Mouse (Mus musculus) embryonic stem cell, embryonic (primary cell): Measurements from ENCODE around the gene Cnppd1.

Experiments
- CTCF ChIA-PET, 4 experiments: fragments of 300-600 bp in 2 of 4; fragments of 350-600 bp in 2 of 4; sonication (Branson Sonifier 250); formaldehyde crosslinking; loops; one replicate each; lab custom pipeline; 2022; ENCODE audit warnings: inconsistent platforms in 2 of 4; lab: Charles Lee
- POLR2A ChIA-PET, 4 experiments: fragments of 300-600 bp in 2 of 4; fragments of 350-600 bp in 2 of 4; sonication (Branson Sonifier 250); formaldehyde crosslinking; loops; one replicate each; lab custom pipeline; 2022; ENCODE audit warnings: antibody characterized with exemption in 4 of 4, inconsistent platforms in 1 of 4; lab: Charles Lee

Gene Cnppd1

GRCm38 (mm10) chr1:75142301-75143261 is at the start of gene Cnppd1, which contains the start of gene Retreg2:
Gene Cnppd1 (minus strand): TSS chr1:75142711.
Gene Retreg2 (plus strand): TSS chr1:75142778.
- ChIA-PET CTCF (interaction anchor here in 2 of 4 experiments (1.3 to 1.6 kb wide), 2 partner anchors 109 to 194 kb away, joined by 4 to 5 read pairs; no protein-coding TSS in a partner anchor), POLR2A (interaction anchor here in 2 of 4 experiments (0.7 to 3.2 kb wide), 17 partner anchors 17 to 175 kb away, joined by 3 to 13 read pairs (median 3); partner anchors contain the start of genes Ankzf1 (in 2 of the 2), Atg9a (in 2 of the 2), Zfand2b (in 2 of the 2) and Abcb6 (in 1 of the 2))

DNA sequence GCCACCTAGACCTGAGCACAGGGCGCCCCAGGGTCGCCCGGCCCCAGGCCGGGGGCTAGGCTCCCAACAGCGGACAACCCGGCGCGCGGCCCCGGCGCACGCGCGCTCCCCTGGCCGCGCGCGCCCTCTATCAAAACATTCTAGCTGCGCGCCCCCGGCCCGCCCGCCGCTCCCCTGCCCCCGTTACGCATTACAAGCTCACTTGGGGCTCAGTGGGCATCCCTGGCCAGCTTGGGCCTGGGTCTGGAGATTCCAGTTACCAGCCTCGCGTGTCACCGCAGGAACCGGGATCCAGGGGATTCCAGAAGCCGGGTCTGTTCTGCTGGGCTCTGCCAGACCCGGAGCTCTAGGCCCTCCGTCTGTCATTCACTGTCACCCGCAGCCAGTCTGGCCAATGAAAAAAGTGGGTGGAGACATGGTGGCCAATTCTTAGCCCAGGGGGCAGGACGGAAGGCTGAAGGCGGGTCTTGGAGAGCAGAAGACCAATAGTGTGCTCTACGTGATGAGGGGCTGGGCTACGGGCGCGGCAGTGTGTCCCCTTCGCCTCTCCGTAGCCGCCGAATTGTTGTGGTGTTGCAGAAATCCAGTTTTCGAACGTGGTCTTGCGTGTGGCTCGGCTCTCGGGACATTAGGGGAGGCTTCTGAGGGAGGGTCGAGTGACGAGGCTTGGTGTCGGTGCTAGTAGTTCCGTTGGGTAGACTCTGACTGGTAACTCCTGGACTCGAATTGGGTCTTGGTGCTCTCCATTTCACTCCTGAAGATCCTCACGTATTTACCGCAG is 49.3 kb upstream of the Cnppd1 start, which contains the start of the genes Ankzf1 and Atg9a:
TSS of gene Ankzf1 (plus strand) at position 530 of the 781 bp plus-strand sequence.
TSS of gene Atg9a (minus strand) at position 575 of the 781 bp plus-strand sequence.
- ChIA-PET CTCF (interaction anchor here (0.5 to 2.1 kb wide), 19 partner anchors 9 to 405 kb away, joined by 3 to 19 read pairs (median 3); partner anchors contain the start of genes Abcb6 (in 1 of the 4), Cryba2 (in 1 of the 4), Glb1l (in 1 of the 4) and Stk16 (in 1 of the 4)), POLR2A (interaction anchor here in 3 of 4 experiments (0.6 to 4.1 kb wide), 53 partner anchors 9 to 296 kb away, joined by 3 to 58 read pairs (median 4); partner anchors contain the start of genes Abcb6 (in 3 of the 3), Glb1l (in 3 of the 3), Stk16 (in 3 of the 3) and Tuba4a (in 3 of the 3))

GRCm38 (mm10) chr1:75191258-75191621 is 48.7 kb upstream of the Cnppd1 start:
- CTCF ChIA-PET, result interaction anchor here in 3 of 4 experiments (0.5 to 2.1 kb wide), 14 partner anchors 9 to 405 kb away, joined by 3 to 9 read pairs (median 3); partner anchors contain the start of genes Abcb6 (in 1 of the 3), Glb1l (in 1 of the 3), Stk16 (in 1 of the 3) and Tuba4a (in 1 of the 3)

GRCm38 (mm10) chr1:75190577-75190976 is 48.1 kb upstream of the Cnppd1 start:
- ChIA-PET CTCF (interaction anchor here in 1 of 4 experiments (2.1 kb wide), 1 partner anchor 63 kb away, joined by 6 read pairs; no protein-coding TSS in a partner anchor), POLR2A (interaction anchor here in 3 of 4 experiments (0.6 to 4.1 kb wide), 9 partner anchors 9 to 63 kb away, joined by 3 to 58 read pairs (median 3); partner anchors contain the start of genes Abcb6 (in 1 of the 3), Glb1l (in 1 of the 3), Stk16 (in 1 of the 3) and Tuba4a (in 1 of the 3))

More at GRCm38 (mm10) chr1:75191258-75191621, 48.7 kb upstream of the Cnppd1 start:
- POLR2A ChIA-PET, result interaction anchor here in 3 of 4 experiments (0.6 to 4.1 kb wide), 42 partner anchors 8 to 296 kb away, joined by 3 to 58 read pairs (median 6); partner anchors contain the start of genes Abcb6 (in 3 of the 3), Glb1l (in 3 of the 3), Stk16 (in 3 of the 3) and Tuba4a (in 3 of the 3)

DNA sequence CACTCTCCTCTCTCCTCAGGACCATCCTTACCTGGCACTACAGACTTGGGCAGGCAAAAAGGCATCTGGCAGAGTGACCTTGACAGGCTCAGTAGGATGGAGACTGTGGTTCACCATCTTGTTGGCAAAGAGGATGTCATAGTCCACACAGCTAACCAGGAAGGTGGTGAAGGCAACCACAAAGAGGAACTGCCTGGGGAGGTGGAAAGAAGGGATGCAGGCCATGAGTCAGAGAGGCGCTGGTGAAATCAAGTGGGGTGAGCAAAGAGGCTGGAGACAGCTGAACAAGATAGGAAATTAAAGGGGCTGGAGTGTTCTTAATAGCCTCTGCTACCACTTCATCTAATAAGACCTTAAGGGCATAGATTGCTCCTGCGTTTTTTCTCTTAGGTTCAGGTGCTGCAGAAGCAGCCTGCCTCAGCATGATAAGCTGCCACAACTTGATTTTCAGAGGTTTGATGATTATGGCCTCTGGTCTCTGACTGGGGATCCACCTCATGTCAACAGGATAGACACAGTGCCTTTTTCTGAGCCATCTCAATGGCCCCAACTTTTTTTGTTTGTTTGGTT is 45.5 kb upstream of the Cnppd1 start:
- ChIA-PET CTCF (no interaction called here), POLR2A (no interaction called here)

- CTCF ChIA-PET, result no interaction called here
- POLR2A ChIA-PET, result interaction anchor here in 3 of 4 experiments (0.8 to 2.6 kb wide), 7 partner anchors 17 to 379 kb away, joined by 3 to 7 read pairs (median 4); partner anchors contain the start of genes Zfand2b (in 2 of the 3) and Tuba4a (in 1 of the 3)
These were observed 44.6 kb upstream of the Cnppd1 start for GRCm38 (mm10) chr1:75187126-75187525.

DNA sequence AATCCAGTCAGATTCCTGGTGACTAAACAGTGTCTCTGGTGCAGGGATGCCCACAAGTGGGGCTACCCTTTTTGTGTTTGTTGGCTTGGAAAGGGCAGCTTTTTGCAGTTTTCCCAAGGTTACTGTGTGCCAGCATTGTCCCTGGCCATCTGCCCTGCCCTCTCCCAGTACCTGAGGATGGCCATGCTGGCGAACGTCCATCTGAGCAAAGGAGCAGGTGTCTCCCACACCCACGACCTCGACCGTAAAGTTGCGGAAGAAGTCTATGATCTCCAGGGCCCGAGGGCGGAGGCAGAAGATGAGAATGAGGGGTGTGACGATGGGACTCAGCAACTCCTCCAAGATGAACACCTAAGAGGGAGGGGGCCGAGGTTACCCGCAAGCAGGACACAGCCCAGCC is 43.0 kb upstream of the Cnppd1 start:
- ChIA-PET CTCF (no interaction called here), POLR2A (interaction anchor here in 2 of 4 experiments (0.6 to 2.6 kb wide), 6 partner anchors 12 to 66 kb away, joined by 3 to 7 read pairs (median 3); partner anchors contain the start of genes Tuba4a (in 1 of the 2) and Zfand2b (in 1 of the 2))

DNA sequence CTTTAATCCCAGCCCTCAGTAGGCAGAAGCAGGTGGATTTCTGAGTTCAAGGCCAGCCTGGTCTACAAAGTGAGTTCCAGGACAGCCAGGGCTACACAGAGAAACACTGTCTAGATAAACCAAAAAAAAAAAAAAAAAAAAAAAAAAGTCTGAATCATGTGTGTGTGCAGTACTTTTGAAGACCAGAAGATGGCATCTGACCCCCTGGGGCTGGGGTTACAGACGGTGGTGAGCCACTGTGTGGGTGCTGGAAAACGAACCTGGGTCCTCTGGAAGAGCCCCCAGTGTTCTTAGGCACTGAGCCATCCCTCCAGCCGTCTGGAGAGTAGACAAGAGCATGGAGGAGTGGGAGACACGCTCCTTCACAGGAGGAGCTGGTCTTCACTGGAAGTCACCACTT is 39.6 kb upstream of the Cnppd1 start:
- POLR2A ChIA-PET, result interaction anchor here in 3 of 4 experiments (0.6 to 6.5 kb wide), 14 partner anchors 8 to 370 kb away, joined by 3 to 72 read pairs (median 4); partner anchors contain the start of genes Ankzf1 (in 2 of the 3), Atg9a (in 2 of the 3), Zfand2b (in 2 of the 3) and Dnpep (in 1 of the 3)
- CTCF ChIA-PET, result interaction anchor here (0.6 to 4.4 kb wide), 11 partner anchors 10 to 573 kb away, joined by 3 to 20 read pairs (median 4); partner anchors contain the start of genes Ankzf1 (in 1 of the 4) and Atg9a (in 1 of the 4)

DNA sequence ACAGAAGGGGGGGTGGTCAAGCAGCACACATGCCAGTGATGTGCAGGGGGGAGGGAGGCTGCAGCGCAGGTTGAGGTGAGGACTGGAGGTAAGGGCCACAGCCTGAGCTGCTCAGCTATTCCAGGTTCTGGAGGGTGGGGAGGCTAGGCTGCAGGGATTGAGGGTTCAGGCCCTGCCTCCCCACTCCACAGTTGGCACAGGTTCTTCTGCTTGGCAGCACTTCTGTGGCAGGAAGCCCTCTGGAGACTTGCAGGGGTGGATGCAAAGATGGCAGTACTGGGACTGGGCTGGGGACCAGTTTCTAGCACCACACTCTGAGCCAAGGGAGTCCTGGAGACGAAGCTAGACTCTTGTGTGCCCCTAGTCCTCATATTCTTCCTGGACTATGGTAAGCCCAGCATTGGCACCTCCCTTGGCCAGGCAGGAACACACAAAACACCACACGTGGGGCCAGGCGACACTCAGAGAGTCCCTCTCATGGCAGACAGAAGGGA is 38.9 kb upstream of the Cnppd1 start:
- ChIA-PET CTCF (interaction anchor here in 3 of 4 experiments (0.6 to 4.4 kb wide), 10 partner anchors 11 to 809 kb away, joined by 3 to 20 read pairs (median 4); partner anchors contain the start of genes Ankzf1 (in 1 of the 3), Atg9a (in 1 of the 3) and Tuba4a (in 1 of the 3)), POLR2A (interaction anchor here in 3 of 4 experiments (0.6 to 6.5 kb wide), 30 partner anchors 9 to 323 kb away, joined by 3 to 72 read pairs (median 8); partner anchors contain the start of genes Ankzf1 (in 3 of the 3), Atg9a (in 3 of the 3), Zfand2b (in 3 of the 3) and Tuba4a (in 2 of the 3))

GRCm38 (mm10) chr1:75180741-75181140 is 38.2 kb upstream of the Cnppd1 start:
- POLR2A ChIA-PET, result interaction anchor here (0.5 to 6.5 kb wide), 59 partner anchors 9 to 1070 kb away, joined by 3 to 72 read pairs (median 5); partner anchors contain the start of genes Ankzf1 (in 3 of the 4), Atg9a (in 3 of the 4), Zfand2b (in 3 of the 4) and Dnajb2 (in 2 of the 4)
- CTCF ChIA-PET, result interaction anchor here (0.5 to 4.4 kb wide), 25 partner anchors 11 to 808 kb away, joined by 3 to 20 read pairs (median 4); partner anchors contain the start of genes Ankzf1 (in 2 of the 4), Atg9a (in 2 of the 4), Dnpep (in 1 of the 4) and Tuba4a (in 1 of the 4)

DNA sequence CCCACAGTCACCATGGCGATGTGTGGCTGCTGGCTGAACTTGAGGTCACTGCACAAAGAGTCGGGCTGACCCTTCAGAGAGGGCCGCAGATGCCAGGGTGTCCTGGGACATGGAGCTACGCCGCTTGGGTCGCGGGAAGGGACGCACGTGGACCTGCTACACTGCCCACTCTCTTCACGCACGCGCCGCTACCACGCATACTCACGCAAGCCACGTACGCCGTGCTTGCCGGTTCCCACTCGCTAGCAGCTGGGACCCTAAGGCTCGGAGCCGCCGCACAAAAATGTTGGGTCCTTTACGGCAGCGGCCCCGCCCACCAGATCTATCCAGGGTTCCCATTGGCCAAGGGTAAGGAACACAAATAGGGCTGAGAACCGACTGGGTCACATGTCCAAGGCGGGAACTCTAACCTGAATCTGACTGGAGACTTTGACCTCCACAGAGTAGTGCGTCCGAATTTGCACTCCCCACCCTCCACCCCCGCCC is 37.6 kb upstream of the Cnppd1 start, which contains the start of gene Abcb6:
TSS of gene Abcb6 (minus strand) at position 288 of the 486 bp plus-strand sequence.
- ChIA-PET CTCF (interaction anchor here (0.5 to 4.4 kb wide), 21 partner anchors 12 to 413 kb away, joined by 3 to 20 read pairs (median 4); partner anchors contain the start of genes Ankzf1 (in 1 of the 4), Atg9a (in 1 of the 4), Dnpep (in 1 of the 4) and Zfand2b (in 1 of the 4)), POLR2A (interaction anchor here (0.6 to 6.5 kb wide), 57 partner anchors 9 to 1069 kb away, joined by 3 to 72 read pairs (median 5); partner anchors contain the start of genes Ankzf1 (in 3 of the 4), Atg9a (in 3 of the 4), Zfand2b (in 3 of the 4) and Dnajb2 (in 2 of the 4))

- CTCF ChIA-PET, result interaction anchor here in 2 of 4 experiments (0.6 to 4.4 kb wide), 11 partner anchors 11 to 297 kb away, joined by 3 to 20 read pairs (median 6); partner anchors contain the start of genes Ankzf1 (in 1 of the 2), Atg9a (in 1 of the 2), Dnpep (in 1 of the 2) and Zfand2b (in 1 of the 2)
- POLR2A ChIA-PET, result interaction anchor here (0.8 to 6.5 kb wide), 31 partner anchors 8 to 318 kb away, joined by 3 to 72 read pairs (median 5); partner anchors contain the start of genes Ankzf1 (in 3 of the 4), Atg9a (in 3 of the 4), Zfand2b (in 3 of the 4) and Tuba4a (in 2 of the 4)
These were observed 37.0 kb upstream of the Cnppd1 start for GRCm38 (mm10) chr1:75179334-75180104.
